Comparison of ENCODE assay signal across 10 mouse cellular contexts in genomic region chr11:44685911-44686361, GRCm38 (mm10).
A peak's percentile ranks its signal among the peaks of the same experiment; 100 is the strongest.
DNase-seq lines count a peak whose midpoint lies in the region; ATAC-seq and TF ChIP-seq lines count a peak whose summit lies in the region.
"Had no signal": no experiment of that assay in that cellular context is flagged by ENCODE, and none has a peak within 500 bp of the region (broad histone marks: within the 10 kb centered on the region; RNA-seq: fewer than 3 reads in every experiment).

No protein-coding gene starts in this region.

- peak overlapping the region; percentile 35 for H3K4me3 ChIP-seq in heart, adult 2 months
- H3K4me3 ChIP-seq in embryonic facial prominence, embryonic 13.5 days, result peak overlapping the region; percentile 20
- H3K4me3 ChIP-seq in kidney, embryonic 16.5 days (ENCODE audit: low read length), result 0 out of 2 replicates have a peak overlapping the region, but pooled peaks have one; percentile 1
- H3K4me3 ChIP-seq in midbrain, postnatal 0 days (ENCODE audit: low read depth, low read length), result peak overlapping the region; percentile 12; the same call in 1 of the 2 replicates
- H3K4me3 ChIP-seq: liver, embryonic 15.5 days had no signal

- DNase-seq in heart, adult 2 months, result peak; percentile 45 to 50
- DNase-seq in heart, postnatal 4 days, result no peak
- no peak for DNase-seq in midbrain, postnatal 0 days (ENCODE audit: low spot score)
- DNase-seq in left cerebral cortex, postnatal 36 days (ENCODE audit: low spot score in 2 of 2), result no peak
- DNase-seq in retina, postnatal 1 day, result no peak
- no peak for DNase-seq in cerebellum, adult 9-11 months

- no peaks in the 10 kb centered on the region; the same call in 1 of the 2 replicates for H3K79me2 ChIP-seq in heart, adult 2 months (replicated peaks; ENCODE audit: control insufficient read depth, insufficient read depth, low read length)

- intact Hi-C loops in heart, adult 2 months (cut with DNase I), result loop anchor here (2.0 to 10.0 kb wide), 4 partner anchors 15 to 289 kb away; no protein-coding TSS in a partner anchor
- intact Hi-C loops in left cerebral cortex, postnatal 36 days (cut with DNase I), result no loop called here

- no peak for TF ChIP-seq EP300 in heart, adult 2 months (IDR thresholded peaks at IDR 0.05; ENCODE audit: insufficient read depth, low read depth, low read length)

- ATAC-seq in embryonic facial prominence, embryonic 13.5 days (ENCODE audit: insufficient number of reproducible peaks, insufficient read depth, low FRiP score, low TSS enrichment, low read depth), result no peak
- ATAC-seq in kidney, embryonic 16.5 days (ENCODE audit: low FRiP score, low TSS enrichment), result peak; percentile 78
- ATAC-seq in midbrain, postnatal 0 days (ENCODE audit: low FRiP score), result no peak
- ATAC-seq: Patski had no signal

- peak; percentile 73 for TF ChIP-seq POLR2A in heart, adult 2 months (IDR thresholded peaks at IDR 0.05; ENCODE audit: insufficient read depth, low read depth, low read length)

- peaks cover 30% of the 10 kb centered on the region for H3K4me1 ChIP-seq in heart, adult 2 months (ENCODE audit: control insufficient read depth, insufficient read depth, low read length)
- peaks cover 49% of the 10 kb centered on the region for H3K4me1 ChIP-seq in embryonic facial prominence, embryonic 13.5 days
- H3K4me1 ChIP-seq in kidney, embryonic 16.5 days (ENCODE audit: insufficient read depth, low read length), result peaks cover 31% of the 10 kb centered on the region
- no peaks in the 10 kb centered on the region for H3K4me1 ChIP-seq in midbrain, postnatal 0 days (ENCODE audit: insufficient read depth, low read length)

- H3K9me3 ChIP-seq in embryonic facial prominence, embryonic 13.5 days, result no peaks in the 10 kb centered on the region
- no peaks in the 10 kb centered on the region for H3K9me3 ChIP-seq in kidney, embryonic 16.5 days (ENCODE audit: low read length)
- no peaks in the 10 kb centered on the region for H3K9me3 ChIP-seq in midbrain, postnatal 0 days (ENCODE audit: low read length)
- H3K9me3 ChIP-seq: liver, embryonic 15.5 days had no signal

- WGBS in heart, adult 2 months, result 20% methylated on average over 21 of the region's 21 CpGs
- 34% methylated on average over 21 of the region's 21 CpGs for WGBS in embryonic facial prominence, embryonic 13.5 days
- WGBS in kidney, embryonic 16.5 days, result 22% methylated on average over 21 of the region's 21 CpGs
- WGBS in midbrain, postnatal 0 days, result 41% methylated on average over 21 of the region's 21 CpGs

- H3K9ac ChIP-seq in heart, adult 2 months (ENCODE audit: low read depth, low read length), result peak overlapping the region; percentile 25
- H3K9ac ChIP-seq in embryonic facial prominence, embryonic 13.5 days, result no peak overlapping the region
- H3K9ac ChIP-seq in kidney, embryonic 16.5 days (replicated peaks; ENCODE audit: low read length), result no peak overlapping the region
- H3K9ac ChIP-seq in midbrain, postnatal 0 days (replicated peaks; ENCODE audit: low read length, poor library complexity, severe bottlenecking), result no peak overlapping the region
- H3K9ac ChIP-seq: liver, embryonic 15.5 days had no signal

- H3K4me2 ChIP-seq in embryonic facial prominence, embryonic 13.5 days, result peak overlapping the region; percentile 41
- peak overlapping the region; percentile 37 for H3K4me2 ChIP-seq in kidney, embryonic 16.5 days (replicated peaks; ENCODE audit: low read depth, low read length)
- peak overlapping the region; percentile 3; the same call in 1 of the 2 replicates for H3K4me2 ChIP-seq in midbrain, postnatal 0 days (ENCODE audit: low read depth, low read length, poor library complexity, severe bottlenecking)
- H3K4me2 ChIP-seq: liver, embryonic 15.5 days had no signal

- H3K36me3 ChIP-seq in heart, adult 2 months (ENCODE audit: control insufficient read depth, insufficient read depth, low read length), result peaks cover 17% of the 10 kb centered on the region
- no peaks in the 10 kb centered on the region for H3K36me3 ChIP-seq in embryonic facial prominence, embryonic 13.5 days
- H3K36me3 ChIP-seq in kidney, embryonic 16.5 days (ENCODE audit: insufficient read depth, low read length), result no peaks in the 10 kb centered on the region
- no peaks in the 10 kb centered on the region for H3K36me3 ChIP-seq in midbrain, postnatal 0 days (ENCODE audit: insufficient read depth, low read length)
- H3K36me3 ChIP-seq: liver, embryonic 15.5 days had no signal

- H3K27ac ChIP-seq in heart, adult 2 months, result peak overlapping the region; percentile 80
- H3K27ac ChIP-seq in embryonic facial prominence, embryonic 13.5 days, result peak overlapping the region; percentile 44; the same call in 1 of the 2 replicates
- H3K27ac ChIP-seq in kidney, embryonic 16.5 days (ENCODE audit: low read length), result peak overlapping the region; percentile 93
- H3K27ac ChIP-seq in midbrain, postnatal 0 days (ENCODE audit: low read depth, low read length), result no peak overlapping the region
- H3K27ac ChIP-seq: liver, embryonic 15.5 days had no signal

- no peak for TF ChIP-seq CTCF in heart, adult 2 months (IDR thresholded peaks at IDR 0.05)
- no peak for TF ChIP-seq CTCF in midbrain, postnatal 0 days (IDR thresholded peaks at IDR 0.05)

- 0 out of 2 replicates have a peak, but pooled peaks cover 2% of the 10 kb centered on the region for H3K27me3 ChIP-seq in heart, adult 2 months (ENCODE audit: control insufficient read depth, insufficient read depth, low read length)
- H3K27me3 ChIP-seq in embryonic facial prominence, embryonic 13.5 days, result no peaks in the 10 kb centered on the region
- no peaks in the 10 kb centered on the region for H3K27me3 ChIP-seq in kidney, embryonic 16.5 days (ENCODE audit: insufficient read depth, low read length)
- no peaks in the 10 kb centered on the region for H3K27me3 ChIP-seq in midbrain, postnatal 0 days (ENCODE audit: insufficient read depth, low read length)
- H3K27me3 ChIP-seq: liver, embryonic 15.5 days; Patski had no signal

Comparison
In these comparisons a context has a peak if more than half of its experiments do, and no peak if none do; other contexts are left out.
1. DNase-seq: peak in heart, adult 2 months (2 of 2); none in heart, postnatal 4 days (single experiment), midbrain, postnatal 0 days (single experiment), left cerebral cortex, postnatal 36 days (0 of 2), retina, postnatal 1 day (single experiment) and cerebellum, adult 9-11 months (single experiment).
2. Peak in every context shown above with its lines, with median percentiles within 50 percentile points of each other: H3K4me3 ChIP-seq and H3K4me2 ChIP-seq.